Mouse (Mus musculus) layer of hippocampus, adult 8-10 months (tissue): Measurements from ENCODE around the gene Adh1. TPM values are rescaled to one million over a fixed set of nuclear protein-coding genes. Genes with fewer than 3 reads are reported as not detected.

Experiments
- DNase-seq, 2 experiments: peaks; one replicate each; pipeline ENCODE4 v3.0.0; 2022; ENCODE audit warnings: low spot score in 2 of 2
- total RNA-seq, 4 experiments: library from RNA; stranded (reverse); gene quantifications; 2 replicates each; pipeline ENCODE4 v1.2.4; 2022

The Adh1 gene
- total RNA-seq, 4 experiments from 2014 or later: 1.1 to 2.1 (median 1.8) TPM

DNA sequence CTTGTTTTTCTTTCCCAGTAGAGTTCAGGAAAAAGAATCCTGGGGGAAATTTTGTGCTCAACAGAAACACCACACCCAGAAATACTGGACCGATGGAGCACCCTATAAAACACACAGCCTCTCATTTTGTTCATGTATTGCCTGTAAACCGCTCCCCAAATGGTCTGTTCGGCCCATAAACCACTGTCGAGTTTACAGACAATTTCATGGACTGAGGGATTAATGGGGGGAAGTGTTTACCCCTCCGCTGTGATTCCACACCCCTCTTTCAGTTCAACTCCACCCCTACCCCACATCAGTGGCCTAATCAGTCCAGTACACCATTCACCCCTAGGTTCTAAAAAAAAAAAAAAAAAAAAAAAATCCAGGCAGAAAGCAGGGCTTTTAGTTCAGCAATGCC is 19.8 kb upstream of the Adh1 start:
- no peak for DNase-seq

DNA sequence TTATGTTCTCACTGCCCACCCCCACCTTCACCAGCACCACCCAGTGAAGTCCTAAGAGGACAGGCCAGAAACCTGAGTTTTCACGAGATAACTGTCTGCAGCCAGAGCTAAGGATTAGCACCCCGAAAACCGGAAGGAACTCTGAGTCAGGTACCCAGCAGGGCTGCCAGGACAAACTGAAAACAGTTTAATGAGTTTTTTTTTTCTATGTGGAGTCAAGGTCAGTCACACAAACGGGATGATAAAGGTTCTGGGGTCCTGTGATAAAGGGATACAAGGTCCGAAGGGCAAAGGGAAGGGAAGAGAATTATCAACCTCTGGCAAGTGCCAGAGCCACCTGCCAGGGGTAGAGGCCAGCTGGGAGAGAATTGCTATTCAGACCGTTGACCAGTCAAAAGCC is 19.4 kb upstream of the Adh1 start:
- DNase-seq: no peak

DNA sequence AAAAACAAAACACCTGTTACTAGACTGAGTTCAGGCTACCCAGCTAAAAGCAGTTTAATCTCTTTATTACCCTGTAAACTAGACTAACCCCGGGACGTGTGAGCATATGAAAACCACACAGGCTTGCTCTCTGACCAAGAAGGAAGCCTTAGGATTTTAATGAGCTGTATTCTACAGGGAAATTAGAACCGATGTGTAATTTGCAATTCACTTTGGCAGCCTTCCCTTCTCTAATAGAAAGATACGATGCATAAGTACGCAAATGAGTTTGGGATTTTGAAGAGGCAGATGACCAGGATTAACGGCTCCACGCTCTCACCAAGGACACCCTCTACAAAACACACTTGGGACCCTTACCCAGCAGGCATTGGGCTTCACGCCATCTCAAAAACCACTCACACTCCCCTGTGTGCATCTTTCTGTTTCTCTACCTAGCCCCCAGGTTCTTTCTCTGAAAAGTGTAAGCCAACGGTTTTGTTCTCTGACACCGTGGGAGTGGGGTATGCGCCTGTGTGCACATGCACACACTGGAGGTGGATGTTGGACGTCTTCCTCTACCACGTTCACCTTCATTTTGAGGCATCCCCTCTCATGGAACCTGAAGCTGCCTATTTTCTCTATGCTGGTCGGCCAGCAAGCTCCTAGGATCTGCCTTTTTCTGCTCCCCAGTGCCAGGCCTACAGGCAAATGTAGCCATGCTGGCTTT is 18.6 kb upstream of the Adh1 start:
- no peak for DNase-seq

DNA sequence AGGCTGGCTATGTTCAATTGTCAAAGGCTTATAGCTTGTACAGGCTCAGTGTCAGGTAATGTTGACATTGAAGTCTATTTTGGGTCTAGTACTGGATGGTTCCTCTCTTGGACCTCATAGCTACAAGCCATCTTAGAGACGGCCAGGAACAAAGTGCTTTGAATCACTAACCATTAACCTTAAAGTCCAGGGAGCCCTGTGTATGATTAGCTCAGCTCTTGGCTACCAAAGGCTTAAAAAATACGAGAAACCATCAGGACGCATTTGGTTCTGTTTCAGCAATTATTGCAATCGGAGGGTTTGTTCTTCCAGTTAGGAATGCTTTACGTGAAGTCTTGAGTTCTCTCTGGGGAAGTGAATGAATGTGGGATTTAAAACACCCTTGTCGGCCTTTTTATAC is 17.9 kb upstream of the Adh1 start:
- DNase-seq: no peak

DNA sequence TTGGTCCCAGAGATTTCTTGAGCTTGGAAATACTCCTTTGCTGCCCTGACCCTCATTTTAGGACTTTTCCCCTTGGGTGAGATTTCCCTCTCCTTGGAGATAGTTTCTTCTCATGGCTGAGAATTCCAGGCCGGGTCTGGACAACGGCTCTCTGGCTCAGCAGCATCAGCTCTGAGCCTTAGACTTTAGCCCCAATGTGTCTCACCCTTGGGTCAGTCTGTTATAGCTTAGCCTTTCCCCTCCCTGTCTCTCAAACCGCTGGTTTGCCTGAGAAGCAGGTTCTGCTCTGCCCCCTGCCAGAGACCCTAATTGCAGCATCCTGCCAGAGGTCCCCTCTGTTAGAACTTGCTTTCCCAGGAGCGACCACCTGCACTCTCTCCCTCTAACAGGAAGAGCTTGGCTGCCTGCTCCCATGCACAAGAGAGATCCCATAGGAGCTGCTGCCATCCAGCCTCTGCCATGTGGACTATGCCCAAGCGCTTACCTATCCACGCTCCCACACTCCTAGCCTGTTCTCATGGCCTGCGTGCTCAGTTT is 16.4 kb upstream of the Adh1 start:
- no peak for DNase-seq

DNA sequence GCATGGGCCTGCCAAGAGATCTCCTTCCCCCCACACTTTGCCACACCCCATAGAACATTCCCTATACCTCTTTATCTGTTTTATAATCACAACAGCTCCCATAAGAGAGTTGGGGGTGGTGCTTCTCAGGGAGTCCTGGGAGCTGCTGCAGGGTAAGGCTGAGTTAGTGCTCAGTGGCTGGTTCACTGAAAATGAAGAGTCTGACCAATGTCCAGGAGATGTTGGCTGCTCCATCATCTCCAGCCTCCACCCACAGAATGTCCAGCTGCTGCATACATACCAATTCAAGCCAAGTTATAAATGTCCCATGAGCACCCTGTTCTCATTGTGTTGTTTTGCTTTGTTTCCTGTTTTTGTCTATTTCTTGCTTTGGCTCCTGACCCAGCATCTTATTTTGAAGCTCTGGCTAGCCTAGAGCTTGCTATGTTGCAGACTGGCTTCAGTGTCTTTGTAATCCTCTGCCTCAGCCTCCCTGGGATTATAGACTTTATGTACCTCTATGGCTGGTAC is 14.2 kb upstream of the Adh1 start:
- DNase-seq: no peak

DNA sequence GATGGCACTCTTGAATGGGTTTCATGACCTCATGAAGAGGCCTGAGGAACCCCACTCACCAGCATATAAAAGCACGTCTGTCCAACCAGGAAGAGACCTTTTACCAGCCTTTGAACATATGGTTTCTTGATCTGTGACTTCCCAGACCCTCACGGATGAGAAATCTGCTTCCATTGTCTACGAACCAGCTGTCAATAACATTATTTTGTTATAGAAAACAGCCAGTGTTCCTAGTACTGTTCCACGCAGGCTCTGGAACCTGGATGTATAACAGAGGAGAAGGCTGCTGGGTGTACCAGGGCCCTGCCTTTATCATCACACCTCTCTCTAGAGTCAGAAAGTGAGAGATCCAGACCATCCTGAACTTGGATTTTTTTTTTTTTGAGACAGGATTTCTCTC is 13.6 kb upstream of the Adh1 start:
- DNase-seq: no peak

DNA sequence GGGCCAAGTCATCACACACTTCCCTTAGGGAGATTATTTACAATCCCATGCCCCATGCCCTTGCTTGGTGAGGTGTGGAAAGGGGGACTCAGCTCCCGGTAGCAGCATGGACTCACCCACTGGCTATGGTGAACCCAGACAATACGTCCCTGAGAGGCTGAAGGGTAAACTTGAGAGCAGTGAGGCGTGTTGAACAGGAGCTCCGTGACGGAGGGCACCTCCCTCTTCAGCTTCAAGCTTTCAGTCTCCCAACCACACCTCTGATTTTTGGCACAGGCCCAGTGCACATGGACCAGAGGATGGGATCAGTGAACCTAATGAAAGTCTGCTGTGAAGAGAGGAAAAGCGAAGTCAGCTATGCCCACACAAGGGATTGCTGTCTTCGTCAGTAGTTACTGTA is 12.8 kb upstream of the Adh1 start:
- DNase-seq: no peak

DNA sequence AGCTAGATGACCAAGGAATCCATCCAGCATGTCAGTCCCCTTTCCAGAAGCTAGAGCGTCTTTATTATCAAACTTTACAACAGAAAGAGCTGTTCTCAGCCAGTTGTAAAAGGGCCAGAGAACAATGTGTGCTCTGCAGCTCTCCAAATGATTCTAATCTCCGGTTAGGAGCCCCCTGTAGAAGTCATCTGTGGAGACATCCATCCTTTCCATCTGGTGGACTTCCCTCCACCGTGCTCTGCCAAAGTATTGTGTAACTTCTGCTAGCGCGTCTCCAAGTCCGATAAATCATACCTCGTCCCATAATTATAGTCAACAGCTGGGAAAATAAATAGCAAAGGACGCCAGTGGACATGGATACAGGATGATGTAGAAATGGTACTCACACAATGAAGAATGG is 12.0 kb upstream of the Adh1 start:
- no peak for DNase-seq

DNA sequence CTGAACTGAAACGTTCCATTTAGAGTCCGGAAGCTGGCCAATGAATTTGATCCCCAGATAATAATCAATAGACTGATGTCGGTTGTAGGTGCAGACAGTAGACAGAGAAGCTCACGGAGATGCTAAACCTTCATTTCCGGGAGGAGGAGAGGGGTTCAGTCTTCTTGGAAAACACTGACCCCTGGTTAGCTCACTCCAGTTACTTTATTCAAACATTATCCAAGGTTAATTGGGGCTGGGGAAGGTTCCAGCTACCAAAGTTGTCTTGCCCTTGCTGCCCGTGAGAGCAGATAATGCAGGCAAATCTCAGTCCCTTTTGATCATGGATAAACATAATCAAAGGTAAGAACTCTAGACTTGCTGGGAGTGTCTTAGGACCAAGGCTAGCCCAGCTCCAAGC is 9.6 kb upstream of the Adh1 start:
- no peak for DNase-seq

DNA sequence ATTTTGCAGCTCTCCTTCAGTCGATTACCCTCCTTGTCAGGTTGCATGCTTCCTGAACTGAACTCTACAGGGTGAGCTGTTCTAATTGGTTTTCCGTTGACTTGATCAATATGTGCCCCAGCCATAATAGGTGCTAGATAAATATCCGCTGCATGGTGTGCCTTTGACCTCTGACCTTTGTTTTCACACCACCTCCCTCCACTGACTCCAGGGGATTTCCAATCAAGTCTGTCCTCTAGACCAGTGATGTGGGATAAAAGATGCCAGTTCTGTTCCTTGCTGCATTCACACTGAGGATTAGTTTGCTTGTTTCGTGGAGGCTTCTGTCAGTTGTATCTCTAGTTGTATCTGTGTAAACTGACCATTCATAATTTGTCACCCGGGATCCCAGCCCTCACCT is 6.6 kb upstream of the Adh1 start:
- DNase-seq: no peak

DNA sequence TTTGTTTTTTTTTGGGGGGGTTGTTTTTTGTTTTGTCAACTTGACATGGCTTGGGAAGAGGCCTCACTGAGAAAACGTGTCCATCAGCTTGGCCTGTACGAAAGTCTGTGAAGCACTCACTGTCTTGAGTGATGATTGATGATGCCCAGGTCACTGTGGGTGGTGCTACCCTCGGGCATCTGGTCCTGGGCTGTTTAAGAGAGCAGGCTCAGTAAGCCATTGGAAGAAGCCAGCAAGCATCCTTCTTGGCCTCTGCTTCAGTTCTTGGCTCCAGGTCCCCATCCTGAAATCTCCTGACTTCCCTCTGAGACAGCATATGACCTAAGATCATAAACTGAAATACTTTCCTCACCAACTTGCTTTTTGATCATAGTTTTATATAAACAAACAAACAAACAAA is 5.4 kb upstream of the Adh1 start:
- no peak for DNase-seq

DNA sequence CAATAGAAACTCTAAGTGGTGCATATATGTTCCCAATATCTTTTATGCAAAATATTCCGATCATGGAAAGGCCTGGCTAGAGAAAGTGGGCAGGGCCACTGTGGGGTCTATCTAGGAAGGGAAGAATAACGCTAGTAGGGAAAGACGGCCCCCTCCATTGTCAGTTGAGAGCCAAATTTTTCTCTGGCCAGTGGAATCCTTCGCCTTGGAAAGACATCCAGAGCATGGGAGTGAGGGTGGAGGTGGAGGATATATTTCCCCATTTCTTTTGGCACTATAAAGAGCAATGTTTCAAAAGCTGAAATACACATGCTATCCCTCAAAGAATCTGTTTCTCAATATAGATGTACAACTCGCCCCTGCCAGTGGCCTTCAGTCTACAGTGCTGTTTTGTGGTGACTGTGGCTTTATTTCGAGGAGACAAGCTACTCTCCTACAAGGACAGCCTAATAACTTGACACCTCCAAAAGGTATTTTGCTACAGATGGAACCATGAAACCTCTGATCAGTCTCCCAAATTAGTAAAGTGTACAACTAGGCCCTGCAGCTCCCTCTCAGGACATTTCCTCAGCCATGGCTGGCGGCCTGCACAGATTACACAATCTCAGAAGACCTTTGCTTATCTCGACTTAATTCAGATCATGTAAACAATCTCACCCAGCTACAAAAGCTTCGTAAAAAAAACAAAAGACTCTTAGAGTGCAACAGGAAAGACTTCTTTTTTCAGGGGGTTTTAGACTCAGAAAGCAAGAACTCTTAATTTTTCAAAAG is 4.8 kb upstream of the Adh1 start:
- no peak for DNase-seq

DNA sequence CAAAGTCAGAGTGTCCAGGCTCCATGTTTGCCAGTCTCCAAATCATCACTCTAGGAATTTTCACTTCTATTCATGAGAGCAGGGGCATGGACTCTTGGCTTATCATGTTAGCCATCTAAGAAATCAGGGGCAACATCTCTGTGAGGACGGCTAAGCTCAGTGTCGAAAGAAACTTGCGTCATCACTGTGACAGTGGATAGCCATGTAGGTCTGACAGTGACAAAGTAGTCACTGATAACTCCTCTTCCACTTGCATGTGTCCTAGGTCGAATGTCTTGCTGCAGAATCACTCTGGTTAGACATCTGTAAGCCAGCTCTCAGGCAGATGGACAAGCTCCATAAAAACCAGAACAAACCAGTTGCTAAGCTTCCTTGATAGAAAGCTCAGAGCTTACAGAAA is 1.8 kb downstream of the Adh1 start:
- DNase-seq: no peak

DNA sequence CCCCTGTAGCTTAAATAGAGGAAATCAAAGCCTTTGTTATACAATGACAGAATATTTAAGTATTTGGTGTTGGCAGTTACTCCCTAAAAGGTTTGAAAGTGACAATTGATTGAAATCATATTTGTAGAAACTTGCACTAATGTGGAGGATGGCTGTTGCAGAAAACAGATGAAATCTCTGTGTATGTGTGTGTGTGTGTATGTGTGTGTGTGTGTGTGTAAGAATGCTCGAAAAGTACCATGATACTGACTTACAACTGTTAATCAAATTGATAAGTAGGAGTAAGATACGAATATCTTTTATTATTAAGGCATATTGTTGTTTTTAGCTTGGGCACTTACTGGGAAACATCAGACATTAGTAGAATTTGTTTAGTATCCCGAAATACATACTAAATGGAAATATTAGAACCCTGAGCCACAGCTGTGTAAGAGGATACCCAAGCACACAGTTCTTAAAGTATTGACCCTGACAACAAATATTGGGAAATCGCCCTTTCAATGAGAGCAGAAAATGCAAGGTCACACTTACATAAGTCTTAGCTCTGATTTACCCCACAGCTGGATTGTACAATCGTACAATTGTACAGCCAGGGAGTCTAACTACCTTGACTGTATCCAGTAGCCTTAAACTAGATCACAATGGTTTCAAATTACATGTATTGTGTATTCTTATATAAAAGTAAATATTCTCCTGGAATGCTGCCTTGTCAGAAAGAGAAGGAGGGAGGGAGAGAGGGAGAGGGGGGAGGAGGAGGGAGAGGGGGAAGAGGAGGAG is 2.6 kb downstream of the Adh1 start:
- DNase-seq: no peak

DNA sequence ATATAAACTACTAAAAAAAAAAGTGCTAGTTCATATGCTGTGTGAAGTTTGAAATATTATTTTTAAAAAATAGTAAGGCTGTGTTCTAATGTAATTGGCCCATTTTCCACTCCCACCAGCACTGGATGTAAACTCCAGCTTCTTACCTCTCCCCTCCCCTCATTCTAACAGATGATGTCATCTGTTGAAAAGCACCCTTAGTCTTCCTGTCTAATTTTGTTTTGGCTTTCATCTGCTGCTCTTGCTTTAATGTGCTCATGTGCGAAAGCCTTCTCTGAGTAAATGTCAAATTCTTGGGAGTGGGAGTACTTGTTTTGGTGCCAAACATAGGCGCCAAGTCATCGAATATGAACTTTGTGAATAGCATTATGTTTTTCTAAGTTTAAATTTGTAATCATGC is 3.9 kb downstream of the Adh1 start:
- DNase-seq: no peak

DNA sequence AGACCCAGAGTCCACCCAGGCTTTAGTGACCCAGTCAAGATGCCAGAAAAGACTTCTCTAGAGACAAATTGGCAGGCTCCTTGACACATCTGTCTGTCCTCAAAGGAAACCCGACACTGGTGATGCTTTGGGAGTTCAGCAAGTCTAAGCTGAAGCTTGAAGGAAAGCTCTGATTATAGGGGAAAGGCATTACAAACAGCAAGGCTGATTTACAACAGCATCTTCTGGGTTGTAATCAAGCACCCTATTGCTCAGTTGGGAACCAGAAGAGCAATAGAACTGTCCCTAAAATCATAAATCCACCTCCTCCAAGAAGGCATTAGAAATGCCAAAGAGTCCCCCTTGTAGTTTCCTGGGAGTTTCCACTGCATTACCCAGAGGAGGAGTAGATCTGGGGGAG is 9.7 kb downstream of the Adh1 start:
- DNase-seq: no peak

DNA sequence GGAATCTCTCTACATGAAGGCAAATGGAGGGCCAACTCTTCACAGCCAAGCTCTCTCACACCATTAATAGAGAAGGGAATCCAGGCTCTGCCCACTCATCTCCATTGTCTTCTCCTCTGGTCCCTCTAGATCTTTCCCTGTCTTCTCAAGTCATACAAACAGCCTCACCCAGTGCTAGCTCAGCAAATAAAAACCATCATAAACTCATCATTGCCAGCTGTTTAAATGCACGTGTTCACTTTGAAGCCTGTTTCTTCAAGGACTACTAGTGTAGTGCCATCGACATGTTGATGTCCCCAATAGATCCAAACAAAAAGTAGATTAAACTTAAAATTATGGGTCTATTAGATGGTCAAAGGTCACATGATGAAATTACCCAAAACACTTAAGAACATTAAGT is 10.5 kb downstream of the Adh1 start:
- DNase-seq: no peak

DNA sequence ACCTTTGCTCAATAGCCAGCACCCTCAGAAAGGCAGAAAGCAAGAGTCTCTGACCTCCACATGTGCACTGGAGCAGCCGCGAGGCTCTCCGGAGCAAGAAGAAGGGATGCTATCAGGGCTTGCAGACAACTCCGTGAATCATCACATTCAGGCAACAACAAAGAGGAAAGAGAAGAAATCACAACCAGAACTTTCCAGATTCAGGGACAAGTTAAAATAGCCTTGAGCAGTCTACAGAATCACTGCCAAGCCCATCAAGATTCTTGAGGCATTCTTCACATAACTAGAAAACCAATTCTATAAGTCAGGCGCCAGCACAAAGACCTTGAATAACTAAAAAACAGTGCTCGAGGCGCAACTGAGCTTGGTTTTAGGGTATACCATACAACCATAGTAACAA is 12.3 kb downstream of the Adh1 start:
- DNase-seq: no peak

DNA sequence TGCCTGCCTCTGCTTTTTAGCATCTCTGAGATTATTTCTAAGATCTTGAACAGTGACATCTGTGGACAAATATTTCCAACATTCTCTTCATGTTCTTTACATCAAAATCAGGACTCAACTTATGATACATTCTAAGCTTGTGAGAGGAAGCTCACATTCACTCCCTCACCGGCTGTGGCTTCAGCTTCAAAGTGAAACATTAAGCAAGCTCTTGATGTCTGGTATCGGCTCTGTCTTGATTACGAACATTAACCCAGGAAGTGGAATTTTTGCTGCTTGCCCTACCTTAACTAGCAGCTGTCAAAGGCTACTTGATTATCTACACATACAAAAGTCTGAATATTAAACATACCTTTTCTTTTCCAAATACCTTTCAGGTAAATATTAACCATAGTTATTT is 14.3 kb downstream of the Adh1 start:
- no peak for DNase-seq

DNA sequence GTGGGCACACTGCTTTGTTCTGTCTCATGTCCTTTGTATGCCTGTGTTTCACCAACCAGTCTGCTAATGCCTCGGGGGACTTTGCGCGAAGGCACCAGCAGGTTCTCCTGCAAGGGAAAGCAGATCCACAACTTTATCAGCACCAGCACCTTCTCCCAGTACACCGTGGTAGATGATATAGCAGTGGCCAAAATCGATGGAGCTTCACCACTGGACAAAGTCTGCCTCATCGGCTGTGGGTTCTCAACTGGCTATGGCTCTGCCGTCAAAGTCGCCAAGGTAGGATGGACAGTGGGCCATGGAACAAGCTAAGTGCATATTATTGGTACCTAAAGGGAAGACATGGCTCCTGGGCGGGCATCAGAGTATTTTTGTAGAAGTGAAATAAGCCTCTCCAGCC is 21.8 kb downstream of the Adh1 start:
- no peak for DNase-seq

DNA sequence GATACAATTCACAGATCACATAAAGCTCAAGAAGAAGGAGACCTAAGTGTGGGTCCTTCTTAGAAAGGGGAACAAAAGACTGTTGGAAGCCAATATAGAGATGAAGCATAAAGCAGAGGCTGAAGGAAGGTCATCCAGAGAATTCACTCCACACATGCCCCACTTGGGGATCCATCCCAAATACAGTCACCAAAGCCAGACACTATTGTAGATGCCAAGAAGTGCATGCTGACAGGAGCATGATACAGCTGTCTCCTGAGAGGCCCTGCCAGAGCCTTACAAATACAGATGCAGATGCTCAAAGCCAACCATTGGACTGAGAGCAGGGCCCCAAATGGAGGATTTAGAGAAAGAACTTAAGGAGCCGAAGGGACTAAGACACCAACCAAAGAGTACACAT is 23.0 kb downstream of the Adh1 start:
- DNase-seq: no peak
